Mouse (Mus musculus) lung, adult 2 months (tissue): ENCODE results near the gene Tmem256.

Source experiments
- CTCF ChIP-seq: fragments of 200-500 bp; IDR thresholded peaks from 2 replicates; pipeline ENCODE4 v1.5.1; 2011; ENCODE audit warnings: mild to moderate bottlenecking, low read length, control low read depth; ENCODE audit not compliant: insufficient read depth
- POLR2A ChIP-seq: fragments of 200-500 bp; IDR thresholded peaks from 2 replicates; pipeline ENCODE4 v1.6.1; 2011; ENCODE audit warnings: low read depth, mild to moderate bottlenecking, control low read depth, low read length, borderline replicate concordance; ENCODE audit errors: extremely low read depth

GRCm38 (mm10) chr11:69848021-69848420 lies 9.7 kb downstream of the Tmem256 start:
- TF ChIP-seq CTCF = no peak
- no peak for TF ChIP-seq POLR2A
